Mouse (Mus musculus) midbrain, embryonic 14.5 days (tissue): ENCODE measurements around the gene Tulp3. TPM values are rescaled to one million over a fixed set of nuclear protein-coding genes. Genes with fewer than 3 reads are reported as not detected.

Experiments
- ATAC-seq: fragments of 200-750 bp; cut with Nextera tagmentation; 2 replicates; pipeline ENCODE4 v1.8.0; 2017; ENCODE audit warnings: moderate number of reproducible peaks, moderate library complexity; ENCODE audit not compliant: low FRiP score, low TSS enrichment
- DNase-seq: peaks from one replicate; pipeline ENCODE4 v3.0.0-alpha.2; 2015
- H3K27ac ChIP-seq: fragments of 300-500 bp; sonication (generic); replicated peaks from 2 replicates; pipeline ENCODE4 v1.5.1; 2014; ENCODE audit warnings: mild to moderate bottlenecking, low read depth, low read length, moderate library complexity
- H3K27me3 ChIP-seq: fragments of 300-500 bp; sonication (generic); 2 replicates; pipeline ENCODE4 v1.6.1; 2014; ENCODE audit warnings: low read length, control low read depth, mixed read lengths; ENCODE audit not compliant: control insufficient read depth, insufficient read depth
- H3K36me3 ChIP-seq: fragments of 300-500 bp; sonication (generic); 2 replicates; pipeline ENCODE4 v1.6.1; 2014; ENCODE audit warnings: low read length, control low read depth; ENCODE audit not compliant: control insufficient read depth, insufficient read depth
- H3K4me1 ChIP-seq: fragments of 300-500 bp; sonication (generic); 2 replicates; pipeline ENCODE4 v1.6.1; 2014; ENCODE audit warnings: mild to moderate bottlenecking, antibody characterized with exemption, low read length, control low read depth; ENCODE audit not compliant: control insufficient read depth, insufficient read depth
- H3K4me2 ChIP-seq: fragments of 300-500 bp; sonication (generic); 2 replicates; pipeline ENCODE4 v1.6.1; 2014; ENCODE audit warnings: mild to moderate bottlenecking, low read length, moderate library complexity
- H3K4me3 ChIP-seq: fragments of 300-500 bp; sonication (generic); replicated peaks from 2 replicates; pipeline ENCODE4 v1.5.1; 2014; ENCODE audit warnings: low read depth, low read length
- H3K9ac ChIP-seq: fragments of 300-500 bp; sonication (generic); replicated peaks from 2 replicates; pipeline ENCODE4 v1.6.1; 2014; ENCODE audit warnings: mild to moderate bottlenecking, low read length, moderate library complexity
- H3K9me3 ChIP-seq: fragments of 300-500 bp; sonication (generic); 2 replicates; pipeline ENCODE4 v1.6.1; 2016; ENCODE audit warnings: low read length, control low read depth, mixed read lengths; ENCODE audit not compliant: control insufficient read depth
- WGBS: fragments of 180-500 bp; shearing (Covaris S2); extraction: QIAGEN DNeasy Blood & Tissue Kit; methylation state at CpG from one replicate; pipeline ENCODE4 v1.1.7; 2014; 5-methylcytosine and 5-hydroxymethylcytosine counted together
- polyA plus RNA-seq: library from polyadenylated mRNA; unstranded; fragments of >200 nt; fragmentation: Nextera tagmentation; extraction: Ambion mirVana; gene quantifications from 2 replicates; pipeline ENCODE4 v1.2.1, GENCODE M21; 2014

Gene Tulp3
- polyA plus RNA-seq, 1 experiment from 2014 or later = 13.8 TPM

DNA sequence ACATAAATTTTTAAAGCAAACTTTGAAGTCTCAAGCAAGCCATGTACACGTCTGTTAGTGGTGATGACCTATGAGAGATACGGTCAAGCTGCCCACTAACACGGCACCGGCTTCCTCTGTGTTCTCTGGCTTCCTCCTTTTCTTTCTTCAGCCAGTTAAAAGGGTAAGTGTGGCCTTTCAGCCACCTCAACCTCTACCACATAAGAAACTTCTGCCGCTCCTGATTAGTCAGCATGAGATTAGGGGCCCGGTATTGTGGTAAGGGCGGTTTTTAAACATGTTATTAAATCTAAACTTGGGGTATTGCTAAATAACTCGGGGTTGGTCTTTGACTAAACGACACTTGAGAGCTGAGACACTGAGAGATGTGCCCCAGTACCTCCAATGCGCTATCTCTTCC, 10.0 kb downstream of the Tulp3 start:
- H3K36me3 ChIP-seq = peaks cover 17% of the 10 kb centered on the region
- no peak for ATAC-seq
- WGBS = 94% methylated on average over 10 of the region's 10 CpGs
- no peak overlapping the region for H3K9ac ChIP-seq
- H3K4me1 ChIP-seq = no peaks in the 10 kb centered on the region
- H3K27me3 ChIP-seq = no peaks in the 10 kb centered on the region
- no peak overlapping the region for H3K4me2 ChIP-seq
- no peak overlapping the region for H3K4me3 ChIP-seq
- DNase-seq = no peak
- H3K9me3 ChIP-seq = no peaks in the 10 kb centered on the region
- no peak overlapping the region for H3K27ac ChIP-seq

DNA sequence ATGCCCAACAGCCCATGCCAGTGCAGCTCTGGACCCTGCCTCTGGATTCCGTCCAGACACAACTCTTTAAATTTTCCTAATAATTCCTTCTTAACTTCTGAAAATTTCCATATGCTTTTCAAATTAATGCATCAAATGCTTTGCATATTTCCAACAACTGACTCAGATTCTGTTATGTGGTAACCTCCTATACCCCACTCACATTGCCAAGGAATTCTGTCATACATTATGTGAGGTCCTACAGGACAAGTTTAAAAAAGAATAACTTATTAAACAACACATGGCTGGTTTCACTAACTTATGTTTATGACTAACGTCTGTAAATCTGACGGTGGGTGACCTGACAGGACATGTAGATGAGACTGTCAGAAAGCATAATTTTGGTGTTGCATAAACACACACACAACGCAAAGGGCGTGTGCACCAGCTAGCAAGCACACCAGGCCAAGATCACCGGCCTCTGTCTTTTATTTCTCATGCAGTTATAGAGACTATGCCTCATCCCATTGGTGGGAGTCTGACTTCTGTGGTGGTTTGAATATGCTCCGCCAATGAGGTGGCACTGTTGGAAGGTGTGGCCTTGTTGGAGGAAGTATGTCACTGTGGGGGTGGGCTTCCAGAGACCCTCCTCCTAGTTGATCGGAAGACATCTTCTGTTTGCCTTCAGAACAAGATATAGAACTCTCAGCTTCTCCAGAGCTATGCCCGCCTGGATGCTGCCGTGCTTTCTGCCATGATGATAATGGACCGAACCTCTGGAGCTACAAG, 13.5 kb downstream of the Tulp3 start:
- H3K27me3 ChIP-seq = no peaks in the 10 kb centered on the region
- no peak overlapping the region for H3K9ac ChIP-seq
- H3K27ac ChIP-seq = no peak overlapping the region
- H3K9me3 ChIP-seq = no peaks in the 10 kb centered on the region
- H3K4me2 ChIP-seq = no peak overlapping the region
- H3K4me1 ChIP-seq = no peaks in the 10 kb centered on the region
- 96% methylated on average over 11 of the region's 11 CpGs for WGBS
- H3K4me3 ChIP-seq = no peak overlapping the region
- DNase-seq (no peak), ATAC-seq (no peak)
- peaks cover 13% of the 10 kb centered on the region for H3K36me3 ChIP-seq

DNA sequence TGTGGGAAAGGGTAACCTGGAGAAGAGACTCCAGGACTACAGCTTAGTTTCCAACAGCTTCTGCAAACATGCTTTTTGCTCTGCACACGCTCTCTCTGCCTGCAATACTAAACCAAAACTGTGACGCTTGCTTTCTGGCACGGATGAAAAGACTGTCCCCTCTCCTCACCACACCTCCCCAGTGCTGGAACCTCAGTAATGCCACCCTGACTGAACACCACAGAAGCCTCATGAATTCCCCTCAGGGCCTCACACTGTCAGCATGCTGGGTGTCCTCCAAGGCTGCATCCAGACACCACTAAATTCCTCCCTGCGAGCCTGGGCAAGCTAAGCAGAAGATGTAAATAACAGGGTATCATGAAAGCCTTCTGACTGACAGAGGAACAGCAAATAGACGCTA, 16.8 kb downstream of the Tulp3 start:
- WGBS = 51% methylated on average over 5 of the region's 5 CpGs
- no peak for ATAC-seq

DNA sequence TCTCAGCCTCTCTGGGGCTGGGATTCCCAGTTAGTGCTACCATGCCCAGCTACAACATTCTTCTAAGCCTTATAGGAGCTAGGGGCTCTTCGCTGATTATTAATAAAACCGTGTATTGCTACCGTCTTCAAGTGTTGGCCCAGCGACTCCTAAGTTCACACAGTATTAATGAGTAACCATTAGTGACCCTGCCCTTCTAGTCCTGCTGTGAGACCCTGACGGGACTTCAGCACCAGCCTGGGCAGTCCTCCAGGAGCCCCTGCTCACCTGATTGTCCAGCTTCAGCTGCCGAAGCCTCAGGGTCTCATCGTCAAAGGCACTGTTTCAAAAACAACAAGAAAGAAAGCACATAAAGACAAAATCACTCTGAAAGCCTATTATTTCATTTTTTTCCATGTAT, 18.2 kb downstream of the Tulp3 start:
- H3K27me3 ChIP-seq = no peaks in the 10 kb centered on the region
- peaks cover 30% of the 10 kb centered on the region for H3K36me3 ChIP-seq
- no peak overlapping the region for H3K27ac ChIP-seq
- no peaks in the 10 kb centered on the region for H3K4me1 ChIP-seq
- no peak overlapping the region for H3K4me3 ChIP-seq
- DNase-seq (no peak), ATAC-seq (no peak)
- no peak overlapping the region for H3K9ac ChIP-seq
- H3K9me3 ChIP-seq = no peaks in the 10 kb centered on the region
- WGBS = 88% methylated on average over 7 of the region's 7 CpGs
- no peak overlapping the region for H3K4me2 ChIP-seq

More for the DNA sequence above, 16.8 kb downstream of the Tulp3 start:
- Histone ChIP-seq H3K27ac (no peak overlapping the region), H3K9me3 (no peaks in the 10 kb centered on the region), H3K4me2 (no peak overlapping the region), H3K9ac (no peak overlapping the region), H3K4me1 (no peaks in the 10 kb centered on the region), H3K36me3 (peaks cover 23% of the 10 kb centered on the region), H3K4me3 (no peak overlapping the region), H3K27me3 (no peaks in the 10 kb centered on the region)
- peak; percentile 27 for DNase-seq

DNA sequence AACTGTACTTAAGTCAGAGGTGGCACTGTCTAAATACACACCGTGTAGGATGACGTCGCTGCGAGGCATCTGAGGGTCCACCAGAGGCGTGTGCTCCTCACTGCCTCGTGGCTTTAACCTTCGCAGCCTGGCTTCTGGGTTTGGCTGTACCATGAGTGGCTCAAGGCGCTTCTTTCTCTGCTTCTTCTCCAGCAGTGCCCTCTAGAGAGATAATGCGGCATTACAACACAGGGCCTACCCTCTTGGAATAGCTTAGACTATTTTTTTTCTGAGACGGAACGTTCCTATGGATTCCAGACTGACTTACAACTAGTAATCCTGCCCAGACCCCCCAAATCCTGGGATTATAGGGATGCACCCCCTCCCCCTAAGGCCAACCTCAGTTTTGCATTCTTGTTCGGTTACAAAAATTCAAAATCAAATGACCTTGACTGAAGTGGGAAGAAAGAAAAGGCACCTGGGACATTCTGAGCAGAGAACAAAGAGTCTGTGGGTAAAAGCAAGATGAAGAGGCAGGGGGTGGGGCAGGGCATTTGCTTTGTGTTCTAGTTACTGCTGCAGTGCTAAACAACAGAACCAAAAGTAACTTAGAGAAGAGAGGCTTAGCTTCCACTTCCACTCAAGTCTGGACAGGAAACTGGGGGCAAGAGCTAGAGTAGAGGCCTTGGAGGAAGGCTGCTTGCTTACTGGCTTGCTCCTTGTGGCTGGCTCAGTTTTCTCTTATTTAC, 21.1 kb downstream of the Tulp3 start:
- WGBS = 19% methylated on average over 12 of the region's 12 CpGs
- peak; percentile 80; the same call in 1 of the 2 replicates for ATAC-seq

DNA sequence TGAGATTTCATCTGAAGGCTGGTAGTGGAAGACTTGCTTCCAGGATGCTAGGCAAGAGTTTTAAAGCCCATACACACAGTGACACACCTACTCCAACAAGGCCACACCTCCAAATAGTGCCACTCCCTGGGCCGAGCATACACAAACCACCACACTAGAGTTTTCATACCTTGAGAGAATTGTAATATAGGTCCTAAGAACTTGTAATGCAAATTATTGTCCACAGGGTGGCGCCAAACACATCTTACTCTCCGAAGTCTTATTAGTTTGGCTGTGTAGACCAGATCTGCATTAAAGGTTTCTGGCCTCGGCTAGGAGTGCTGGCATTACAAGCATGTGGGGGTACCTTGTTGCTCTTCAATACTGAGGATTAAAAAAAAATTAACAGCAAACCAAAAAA, 37.3 kb downstream of the Tulp3 start:
- no peak overlapping the region for H3K4me3 ChIP-seq
- ATAC-seq (no peak; the same call in 1 of the 2 replicates), DNase-seq (peak; percentile 89)
- no peaks in the 10 kb centered on the region for H3K4me1 ChIP-seq
- H3K4me2 ChIP-seq = no peak overlapping the region
- no peaks in the 10 kb centered on the region for H3K9me3 ChIP-seq
- H3K9ac ChIP-seq = no peak overlapping the region
- H3K27ac ChIP-seq = no peak overlapping the region
- H3K36me3 ChIP-seq = peaks cover 24% of the 10 kb centered on the region
- WGBS = 11% methylated on average over 4 of the region's 4 CpGs
- H3K27me3 ChIP-seq = no peaks in the 10 kb centered on the region

More for the DNA sequence above, 21.1 kb downstream of the Tulp3 start:
- Histone ChIP-seq H3K36me3 (peaks cover 38% of the 10 kb centered on the region), H3K27ac (no peak overlapping the region), H3K9ac (0 out of 2 replicates have a peak overlapping the region, but pooled peaks have one; percentile 7), H3K4me2 (no peak overlapping the region), H3K27me3 (no peaks in the 10 kb centered on the region), H3K9me3 (peaks cover 11% of the 10 kb centered on the region; the same call in 1 of the 2 replicates), H3K4me3 (no peak overlapping the region), H3K4me1 (no peaks in the 10 kb centered on the region)
- DNase-seq = peak; percentile 87

GRCm38 (mm10) chr6:128315597-128315996, 40.1 kb downstream of the Tulp3 start:
- Histone ChIP-seq H3K4me3 (no peak overlapping the region), H3K27ac (no peak overlapping the region), H3K4me1 (no peaks in the 10 kb centered on the region), H3K9ac (no peak overlapping the region), H3K9me3 (no peaks in the 10 kb centered on the region), H3K36me3 (no peaks in the 10 kb centered on the region), H3K4me2 (no peak overlapping the region), H3K27me3 (no peaks in the 10 kb centered on the region)
- DNase-seq = no peak
- ATAC-seq = no peak
- 75% methylated on average over 8 of the region's 8 CpGs for WGBS

GRCm38 (mm10) chr6:128314796-128315195, 40.9 kb downstream of the Tulp3 start:
- H3K9me3 ChIP-seq = no peaks in the 10 kb centered on the region
- H3K9ac ChIP-seq = no peak overlapping the region
- no peaks in the 10 kb centered on the region for H3K36me3 ChIP-seq
- H3K4me1 ChIP-seq = no peaks in the 10 kb centered on the region
- H3K27ac ChIP-seq = no peak overlapping the region
- H3K4me2 ChIP-seq = no peak overlapping the region
- 90% methylated on average over 6 of the region's 6 CpGs for WGBS
- no peaks in the 10 kb centered on the region for H3K27me3 ChIP-seq
- ATAC-seq (no peak), DNase-seq (no peak)
- H3K4me3 ChIP-seq = no peak overlapping the region
